Mouse (Mus musculus) frontal cortex, adult (tissue): ENCODE data around the gene Sphk2.
A peak's percentile ranks its signal among the peaks of the same experiment; 100 is the strongest.

Experiments used
- ATAC-seq: cut with Nextera tagmentation; 2 replicates; pipeline ENCODE4 v1.9.2; 2017; ENCODE audit warnings: mild to moderate bottlenecking, moderate library complexity, mixed read lengths; ENCODE audit not compliant: low TSS enrichment

Sphk2 gene

DNA sequence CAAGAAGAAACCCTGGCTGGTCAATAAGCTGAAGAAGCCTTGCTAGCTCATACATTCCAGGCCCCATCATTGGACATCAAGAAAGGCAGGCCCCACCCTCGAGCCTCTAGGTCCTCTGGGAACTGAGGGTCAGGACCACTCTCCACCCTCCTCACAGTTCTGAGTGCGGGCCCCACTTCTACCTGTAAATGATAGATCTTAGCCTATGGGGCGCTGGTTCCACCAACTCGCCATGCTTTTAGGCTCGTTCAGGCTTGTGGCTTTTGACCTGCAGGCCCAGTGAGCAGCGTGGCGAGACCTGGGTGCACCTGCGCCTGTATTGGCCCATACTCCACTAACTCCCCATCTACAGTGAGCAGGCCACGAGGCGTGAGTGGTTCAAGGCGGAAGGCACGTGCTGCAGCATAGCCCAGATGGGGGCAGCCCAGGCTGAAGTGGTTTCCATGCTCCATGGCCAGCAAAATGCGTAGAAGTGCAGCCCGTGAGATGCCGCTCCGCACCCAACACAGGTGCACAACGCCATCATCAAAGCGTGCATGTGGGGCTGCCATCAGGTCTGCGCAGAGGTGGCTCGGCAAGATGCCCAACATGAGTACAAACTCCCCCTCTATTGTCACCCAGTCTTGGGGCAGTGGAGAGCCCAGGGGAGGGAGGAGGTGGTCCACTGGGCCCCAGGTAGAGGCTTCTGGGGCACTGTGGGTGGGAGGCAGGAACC is 7.2 kb downstream of the Sphk2 start:
- ATAC-seq = no peak

DNA sequence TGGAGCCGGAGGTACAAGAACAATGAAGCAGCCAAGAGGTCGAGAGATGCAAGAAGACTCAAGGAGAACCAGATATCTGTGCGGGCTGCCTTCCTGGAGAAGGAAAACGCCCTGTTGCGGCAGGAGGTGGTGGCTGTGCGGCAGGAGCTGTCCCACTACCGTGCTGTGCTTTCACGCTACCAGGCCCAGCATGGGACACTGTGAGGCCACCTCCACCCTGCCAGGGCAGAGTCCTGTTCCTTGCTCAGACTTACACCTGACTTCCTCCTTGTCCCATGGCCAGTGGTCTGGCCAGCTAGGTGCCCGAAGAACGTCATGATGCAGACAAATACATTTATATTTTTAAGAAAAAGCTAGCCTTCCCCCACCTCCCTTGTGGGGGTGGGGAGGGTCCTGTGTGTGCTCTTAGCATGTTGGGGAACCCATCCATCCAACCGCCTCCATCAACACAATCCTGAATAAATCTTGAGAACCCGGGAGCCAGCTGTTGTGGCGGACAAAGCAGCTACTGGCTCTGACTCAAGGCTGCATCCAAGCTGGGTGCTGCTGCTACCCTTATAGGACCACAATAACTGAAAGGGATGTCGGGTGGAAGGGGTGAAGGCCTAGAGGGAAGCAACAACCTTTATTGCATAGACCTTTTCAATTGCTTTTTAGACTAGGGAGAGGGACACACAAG is 8.0 kb downstream of the Sphk2 start:
- ATAC-seq = no peak

GRCm38 (mm10) chr7:45709036-45709435 is 8.8 kb downstream of the Sphk2 start:
- no peak for ATAC-seq

DNA sequence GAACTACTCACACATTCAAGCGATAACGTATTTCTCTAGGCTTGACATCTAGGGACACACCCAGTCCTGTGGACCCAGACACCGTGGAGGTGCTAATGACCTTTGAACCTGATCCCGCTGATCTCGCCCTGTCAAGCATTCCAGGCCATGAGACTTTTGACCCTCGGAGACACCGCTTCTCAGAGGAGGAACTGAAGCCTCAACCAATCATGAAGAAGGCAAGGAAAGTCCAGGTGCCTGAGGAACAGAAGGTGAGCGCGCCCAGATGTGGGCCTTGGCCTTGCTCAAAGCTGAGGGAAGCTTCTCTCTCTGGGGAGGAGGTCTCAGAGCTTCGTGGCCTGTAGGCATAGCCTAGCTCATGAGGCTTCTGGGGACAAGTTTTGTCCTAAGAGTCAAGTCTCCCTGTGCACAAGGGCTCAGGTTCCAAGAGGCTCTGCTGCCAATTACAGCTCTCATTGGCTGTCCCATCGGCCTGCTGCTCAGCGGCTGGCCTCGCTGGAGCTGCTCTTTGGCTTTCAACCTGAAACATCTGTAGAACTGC is 9.5 kb downstream of the Sphk2 start:
- no peak for ATAC-seq

- ATAC-seq = no peak
Observed at GRCm38 (mm10) chr7:45707375-45707967, 10.3 kb downstream of the Sphk2 start.

- ATAC-seq = no peak
Observed at GRCm38 (mm10) chr7:45706721-45707241, 11.0 kb downstream of the Sphk2 start.

- ATAC-seq = no peak
Observed at GRCm38 (mm10) chr7:45705873-45706281, 11.9 kb downstream of the Sphk2 start.

DNA sequence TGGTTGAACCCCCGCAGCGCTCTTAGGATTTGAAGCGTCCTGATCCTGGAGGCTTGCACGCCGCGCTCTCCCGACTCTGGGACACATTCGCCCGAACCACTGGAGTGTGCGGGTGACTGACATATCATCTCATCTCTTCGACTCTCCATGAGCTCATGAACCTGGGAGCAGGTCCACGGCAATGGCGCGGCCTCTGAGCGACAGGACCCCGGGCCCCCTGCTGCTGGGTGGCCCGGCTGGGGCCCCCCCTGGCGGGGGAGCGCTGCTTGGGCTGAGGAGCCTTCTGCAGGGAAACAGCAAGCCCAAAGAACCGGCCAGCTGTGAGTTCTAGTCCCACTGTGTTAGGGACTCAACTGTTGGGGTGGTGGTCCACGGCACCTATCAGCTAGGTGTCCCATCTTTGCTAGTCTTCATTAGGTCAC is 12.3 kb downstream of the Sphk2 start:
- ATAC-seq = no peak

GRCm38 (mm10) chr7:45704730-45705442 is 12.9 kb downstream of the Sphk2 start, which contains the start of gene Dbp:
Dbp (plus strand) TSS chr7:45705088.
- peak; percentile 42 for ATAC-seq

GRCm38 (mm10) chr7:45704046-45704559 is 13.7 kb downstream of the Sphk2 start:
- ATAC-seq = peak; percentile 28

- no peak for ATAC-seq
Observed at GRCm38 (mm10) chr7:45703521-45704033, 14.2 kb downstream of the Sphk2 start.

GRCm38 (mm10) chr7:45702809-45703520 is 14.8 kb downstream of the Sphk2 start:
- no peak for ATAC-seq

DNA sequence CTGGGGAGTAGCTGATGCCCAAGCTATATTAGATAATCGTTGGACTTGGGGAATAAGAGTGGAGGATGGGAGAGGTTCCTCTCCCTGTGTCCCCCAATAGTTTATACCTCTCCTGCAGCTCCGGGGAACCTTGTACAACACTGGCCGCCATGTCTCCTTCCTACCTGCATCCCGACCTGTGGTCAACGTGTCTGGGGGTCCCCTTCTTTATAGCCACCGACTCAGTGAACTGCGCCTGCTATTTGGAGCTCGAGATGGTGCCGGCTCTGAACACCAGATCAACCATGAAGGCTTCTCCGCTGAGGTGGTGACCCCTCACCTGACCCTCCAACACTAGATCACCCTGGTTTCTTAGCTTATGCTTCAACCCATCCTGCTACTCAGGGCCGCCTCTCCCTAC is 15.5 kb downstream of the Sphk2 start:
- ATAC-seq = no peak

- ATAC-seq = no peak
Observed at GRCm38 (mm10) chr7:45701607-45702006, 16.2 kb downstream of the Sphk2 start.

GRCm38 (mm10) chr7:45701072-45701471 is 16.7 kb downstream of the Sphk2 start:
- ATAC-seq = no peak

DNA sequence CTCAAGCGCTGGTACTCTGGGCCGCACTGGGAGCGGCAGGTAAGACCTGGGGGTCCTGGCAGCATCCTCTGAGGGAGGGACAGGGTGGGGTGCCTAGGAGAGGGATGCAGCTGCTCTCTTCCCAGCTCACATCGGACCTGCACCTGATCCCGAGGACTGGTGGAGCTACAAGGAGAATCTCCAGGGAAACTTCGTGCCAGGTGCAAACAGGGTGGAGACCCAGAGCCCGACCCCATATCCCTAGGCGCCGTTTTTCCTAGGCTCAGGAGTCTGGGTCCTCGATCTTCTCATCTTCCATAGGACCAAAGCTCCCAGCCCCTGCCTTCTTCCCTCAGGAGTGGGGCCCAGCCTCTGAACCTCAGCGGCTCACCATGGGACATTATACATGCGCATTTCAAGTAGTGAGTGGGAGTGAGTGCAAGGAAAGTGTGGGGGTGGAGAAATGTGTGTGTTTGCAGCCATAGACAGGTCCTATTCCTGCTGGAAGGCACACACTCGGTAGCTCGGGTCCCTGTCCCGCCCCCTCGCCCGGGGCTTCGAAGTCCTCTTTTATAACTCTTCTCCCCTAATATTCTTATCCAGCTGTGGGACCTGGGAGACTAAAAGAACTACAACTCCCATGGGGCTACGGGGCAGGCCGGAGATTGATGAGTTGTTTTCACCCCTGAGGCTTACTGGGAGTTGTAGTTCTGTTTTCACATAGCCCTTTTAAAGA is 17.3 kb downstream of the Sphk2 start:
- ATAC-seq = peak; percentile 25

GRCm38 (mm10) chr7:45699523-45700141 is 18.2 kb downstream of the Sphk2 start, which contains the start of gene Car11:
Car11 (plus strand) TSS chr7:45699843.
- ATAC-seq = peak; percentile 5; the same call in 1 of the 2 replicates

- no peak for ATAC-seq
Observed at GRCm38 (mm10) chr7:45697894-45698293, 19.9 kb downstream of the Sphk2 start.

DNA sequence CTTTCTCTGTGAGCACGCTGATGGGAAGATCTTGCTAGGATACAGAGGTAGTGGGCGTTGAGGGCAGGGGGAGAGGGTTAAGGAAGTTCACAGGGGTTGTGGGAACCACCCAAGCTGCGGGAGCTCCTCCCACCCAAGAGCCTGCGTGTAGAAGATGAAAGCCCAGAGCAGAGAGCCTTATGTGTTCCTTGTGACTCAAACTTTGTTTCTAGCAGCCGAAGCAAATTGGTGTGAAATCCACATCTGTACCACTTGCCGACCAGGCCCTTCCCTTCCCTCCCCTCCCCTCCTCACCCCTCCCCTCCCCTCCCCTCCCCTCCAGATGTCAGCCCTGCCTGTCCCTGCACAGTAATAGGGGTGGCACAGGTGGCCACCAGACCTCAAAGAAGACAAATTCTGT is 22.7 kb downstream of the Sphk2 start:
- ATAC-seq = no peak
